Mouse (Mus musculus) kidney, adult 2 months (tissue): ENCODE measurements around the gene Pkd1l1. TPM values are rescaled to one million over a fixed set of nuclear protein-coding genes. Genes with fewer than 3 reads are reported as not detected.

Experiments
- DNase-seq: peaks from one replicate; pipeline ENCODE4 v3.0.0; 2021
- H3K27ac ChIP-seq: fragments of 200-500 bp; 2 replicates; pipeline ENCODE4 v1.5.1; 2012; ENCODE audit warnings: low read depth, low read length, control low read depth, inconsistent platforms; ENCODE audit not compliant: insufficient read depth
- H3K27me3 ChIP-seq: fragments of 200-500 bp; replicated peaks from 2 replicates; pipeline ENCODE4 v1.6.1; 2012; ENCODE audit warnings: mild to moderate bottlenecking, moderate library complexity, low read length, inconsistent platforms; ENCODE audit not compliant: control insufficient read depth, insufficient read depth
- H3K36me3 ChIP-seq: fragments of 200-500 bp; 2 replicates; pipeline ENCODE4 v1.6.1; 2012; ENCODE audit warnings: mild to moderate bottlenecking, moderate library complexity, low read length, inconsistent platforms; ENCODE audit not compliant: control insufficient read depth, insufficient read depth
- H3K4me1 ChIP-seq: fragments of 200-500 bp; 2 replicates; pipeline ENCODE4 v1.6.1; 2011; ENCODE audit warnings: low read length; ENCODE audit not compliant: control insufficient read depth, insufficient read depth
- H3K4me3 ChIP-seq: fragments of 200-500 bp; 2 replicates; pipeline ENCODE4 v1.5.1; 2011; ENCODE audit warnings: mild to moderate bottlenecking, low read depth, low read length, control low read depth; ENCODE audit not compliant: insufficient read depth
- CTCF ChIP-seq: fragments of 200-500 bp; conservative IDR thresholded peaks from 2 replicates; pipeline ENCODE4 v1.5.1; 2011; ENCODE audit warnings: low read depth, mild to moderate bottlenecking, control low read depth, low read length, moderate library complexity, mixed read lengths; ENCODE audit not compliant: insufficient read depth, insufficient read length
- POLR2A ChIP-seq: fragments of 200-500 bp; IDR thresholded peaks from one replicate; pipeline ENCODE4 v1.6.1; 2011; ENCODE audit warnings: low read depth, low read length, control low read depth
- WGBS: fragments of 180-500 bp; shearing (Covaris S2); methylation state at CpG from one replicate; pipeline ENCODE4 v1.1.7; 2018; 5-methylcytosine and 5-hydroxymethylcytosine counted together
- polyA plus RNA-seq: library from polyadenylated mRNA; depleted of rRNA; stranded (reverse); fragments of >200 nt; gene quantifications from 2 replicates; pipeline ENCODE4 v1.2.3, GENCODE M21; 2012; rRNA removed

Pkd1l1 gene
- polyA plus RNA-seq, 1 experiment, result 0.39 TPM

GRCm38 (mm10) chr11:8779427-8779826 lies 193.6 kb downstream of the Pkd1l1 start:
- H3K36me3 ChIP-seq, result no peaks in the 10 kb centered on the region
- H3K27me3 ChIP-seq, result no peaks in the 10 kb centered on the region
- no peak overlapping the region for H3K4me3 ChIP-seq
- WGBS, result 73% methylated on average over 3 of the region's 3 CpGs
- H3K4me1 ChIP-seq, result no peaks in the 10 kb centered on the region
- TF ChIP-seq CTCF, result no peak
- no peak for TF ChIP-seq POLR2A
- no peak for DNase-seq
- no peak overlapping the region for H3K27ac ChIP-seq

Other genes starting within 250 kb of the Pkd1l1 start
- 14.1 and 15.6 TPM in 2 replicates for gene Hus1, start 37.9 kb upstream of the Pkd1l1 start, polyA plus RNA-seq
- 22.0 and 28.5 TPM in 2 replicates for gene Gm11992, start 75.3 kb upstream of the Pkd1l1 start, polyA plus RNA-seq
- gene Sun3, start 75.7 kb upstream of the Pkd1l1 start, polyA plus RNA-seq, result 1.3 and 1.4 TPM in 2 replicates
- 19.8 and 21.2 TPM in 2 replicates for gene Upp1, start 144.8 kb upstream of the Pkd1l1 start, polyA plus RNA-seq
- 7.6 and 11.7 TPM in 2 replicates for gene Abca13, start 218.7 kb upstream of the Pkd1l1 start, polyA plus RNA-seq